Mouse (Mus musculus): ENCODE data around the gene Slc17a7. TPM values are rescaled to one million over a fixed set of nuclear protein-coding genes. Genes with fewer than 3 reads are reported as not detected.
"Not testable (repeated sequence)": the region's sequence is repeated elsewhere in the genome, so short reads cannot be mapped to it uniquely, and the experiment has no call there.

The Slc17a7 gene
- total and polyA plus RNA-seq, 3 experiments = 18.3 to 29.1 (median 24.3) TPM

DNA sequence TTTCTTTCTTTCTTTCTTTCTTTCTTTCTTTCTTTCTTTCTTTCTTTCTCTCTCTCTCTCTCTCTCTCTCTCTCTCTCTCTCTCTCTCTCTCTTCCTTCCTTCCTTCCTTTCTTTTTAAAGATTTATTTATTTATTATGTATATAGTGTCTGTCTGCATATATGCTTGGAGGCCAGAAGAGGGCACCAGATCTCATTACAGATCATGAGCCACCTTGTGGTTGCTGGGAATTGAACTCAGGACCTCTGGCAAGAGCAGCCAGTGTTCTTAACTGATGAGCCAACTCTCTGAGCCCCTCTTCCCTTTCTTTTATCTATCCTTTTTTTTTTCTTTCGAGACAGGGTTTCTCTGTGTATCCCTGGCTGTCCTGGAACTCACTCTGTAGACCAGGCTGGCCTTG lies 10.0 kb downstream of the Slc17a7 start:
- H3K36me3 ChIP-seq (ENCODE audit: control insufficient read depth, insufficient read depth, low read length); H3K27ac ChIP-seq; H3K9ac ChIP-seq (ENCODE audit: low read depth, low read length); DNase-seq; intact Hi-C loops (cut with DNase I); H3K4me3 ChIP-seq; H3K79me2 ChIP-seq (replicated peaks; ENCODE audit: control insufficient read depth, insufficient read depth, low read length); H3K4me1 ChIP-seq (ENCODE audit: control insufficient read depth, insufficient read depth, low read length): not testable (repeated sequence)
- WGBS = 42% methylated on average over 1 of the region's 1 CpGs
- TF ChIP-seq CTCF (IDR thresholded peaks at IDR 0.05) = peak; percentile 57
- H3K27me3 ChIP-seq (ENCODE audit: control insufficient read depth, insufficient read depth, low read length) = peaks cover 25% of the 10 kb centered on the region

DNA sequence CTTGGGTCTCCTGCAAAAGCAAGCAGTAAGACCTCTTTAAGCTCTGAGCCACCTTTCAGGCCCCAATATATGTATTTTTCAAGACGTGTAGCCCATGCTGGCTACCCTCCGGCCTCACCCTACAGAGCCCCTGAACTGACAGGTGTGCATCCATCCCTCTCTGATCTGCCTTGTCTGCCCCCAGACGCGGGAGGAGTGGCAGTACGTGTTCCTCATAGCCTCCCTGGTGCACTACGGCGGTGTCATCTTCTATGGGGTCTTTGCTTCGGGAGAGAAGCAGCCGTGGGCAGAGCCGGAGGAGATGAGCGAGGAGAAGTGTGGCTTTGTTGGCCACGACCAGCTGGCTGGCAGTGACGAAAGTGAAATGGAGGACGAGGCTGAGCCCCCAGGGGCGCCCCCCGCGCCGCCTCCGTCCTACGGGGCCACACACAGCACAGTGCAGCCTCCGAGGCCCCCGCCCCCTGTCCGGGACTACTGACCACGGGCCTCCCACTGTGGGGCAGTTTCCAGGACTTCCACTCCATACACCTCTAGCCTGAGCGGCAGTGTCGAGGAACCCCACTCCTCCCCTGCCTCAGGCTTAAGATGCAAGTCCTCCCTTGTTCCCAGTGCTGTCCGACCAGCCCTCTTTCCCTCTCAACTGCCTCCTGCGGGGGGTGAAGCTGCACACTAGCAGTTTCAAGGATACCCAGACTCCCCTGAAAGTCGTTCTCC lies 11.0 kb downstream of the Slc17a7 start:
- no peak for DNase-seq
- Histone ChIP-seq H3K4me3 (no peak overlapping the region), H3K36me3 (ENCODE audit: control insufficient read depth, insufficient read depth, low read length) (no peaks in the 10 kb centered on the region), H3K9ac (ENCODE audit: low read depth, low read length) (no peak overlapping the region), H3K4me1 (ENCODE audit: control insufficient read depth, insufficient read depth, low read length) (no peaks in the 10 kb centered on the region), H3K27me3 (ENCODE audit: control insufficient read depth, insufficient read depth, low read length) (peaks cover 23% of the 10 kb centered on the region), H3K27ac (no peak overlapping the region), H3K79me2 (replicated peaks; ENCODE audit: control insufficient read depth, insufficient read depth, low read length) (no peaks in the 10 kb centered on the region)
- 17% methylated on average over 29 of the region's 29 CpGs for WGBS
- TF ChIP-seq CTCF (IDR thresholded peaks at IDR 0.05) (no peak), EP300 (IDR thresholded peaks at IDR 0.05; ENCODE audit: insufficient read depth, low read depth, low read length) (no peak), POLR2A (IDR thresholded peaks at IDR 0.05; ENCODE audit: insufficient read depth, low read depth, low read length) (no peak)
- intact Hi-C loops (cut with DNase I) = no loop called here

DNA sequence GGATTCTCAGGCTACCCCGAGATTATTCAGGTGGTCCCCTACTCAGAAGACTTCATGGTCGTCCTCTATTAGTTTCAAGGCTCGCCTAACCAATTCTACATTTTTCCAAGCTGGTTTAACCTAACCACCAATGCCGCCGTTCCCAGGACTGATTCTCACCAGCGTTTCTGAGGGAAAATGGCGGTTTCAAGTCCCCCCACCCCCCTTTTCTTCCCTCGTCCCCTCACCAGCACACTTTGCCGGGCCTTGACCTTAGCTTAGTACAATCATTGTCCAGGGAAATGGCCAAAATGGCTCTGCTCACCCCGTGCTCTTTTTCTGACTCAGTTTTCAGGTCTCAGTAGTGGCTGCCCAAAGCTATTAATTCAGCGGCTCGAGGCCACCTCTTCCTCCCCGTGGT lies 11.6 kb downstream of the Slc17a7 start:
- DNase-seq = no peak
- TF ChIP-seq EP300 (IDR thresholded peaks at IDR 0.05; ENCODE audit: insufficient read depth, low read depth, low read length) (no peak), POLR2A (IDR thresholded peaks at IDR 0.05; ENCODE audit: insufficient read depth, low read depth, low read length) (no peak), CTCF (IDR thresholded peaks at IDR 0.05) (no peak)
- Histone ChIP-seq H3K27me3 (ENCODE audit: control insufficient read depth, insufficient read depth, low read length) (peaks cover 23% of the 10 kb centered on the region), H3K79me2 (replicated peaks; ENCODE audit: control insufficient read depth, insufficient read depth, low read length) (no peaks in the 10 kb centered on the region), H3K36me3 (ENCODE audit: control insufficient read depth, insufficient read depth, low read length) (no peaks in the 10 kb centered on the region), H3K4me1 (ENCODE audit: control insufficient read depth, insufficient read depth, low read length) (no peaks in the 10 kb centered on the region), H3K9ac (ENCODE audit: low read depth, low read length) (no peak overlapping the region), H3K4me3 (no peak overlapping the region), H3K27ac (no peak overlapping the region)
- WGBS = 12% methylated on average over 13 of the region's 13 CpGs
- intact Hi-C loops (cut with DNase I) = no loop called here

DNA sequence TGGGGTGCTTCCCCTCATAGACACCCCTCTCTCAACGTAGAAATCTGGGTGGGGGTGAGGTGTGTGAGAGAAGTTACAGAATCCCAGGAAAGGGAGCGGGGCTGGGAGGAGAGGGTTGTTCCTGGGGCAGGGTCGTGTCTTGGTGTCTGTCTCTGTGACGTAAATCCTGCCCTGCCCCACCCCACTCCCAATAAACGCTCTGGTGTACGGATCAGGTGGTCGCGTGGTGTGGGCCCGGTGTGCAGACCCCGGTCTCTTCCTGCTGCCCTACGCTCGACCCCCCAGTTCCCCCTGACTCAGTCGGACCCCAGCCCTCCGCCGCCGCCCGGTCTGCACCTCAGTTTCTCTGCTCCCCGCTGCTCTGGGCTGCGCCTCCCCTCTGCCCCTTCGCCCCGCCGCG lies 12.2 kb downstream of the Slc17a7 start:
- Histone ChIP-seq H3K27ac (no peak overlapping the region), H3K9ac (ENCODE audit: low read depth, low read length) (no peak overlapping the region)
- intact Hi-C loops (cut with DNase I) = no loop called here

DNA sequence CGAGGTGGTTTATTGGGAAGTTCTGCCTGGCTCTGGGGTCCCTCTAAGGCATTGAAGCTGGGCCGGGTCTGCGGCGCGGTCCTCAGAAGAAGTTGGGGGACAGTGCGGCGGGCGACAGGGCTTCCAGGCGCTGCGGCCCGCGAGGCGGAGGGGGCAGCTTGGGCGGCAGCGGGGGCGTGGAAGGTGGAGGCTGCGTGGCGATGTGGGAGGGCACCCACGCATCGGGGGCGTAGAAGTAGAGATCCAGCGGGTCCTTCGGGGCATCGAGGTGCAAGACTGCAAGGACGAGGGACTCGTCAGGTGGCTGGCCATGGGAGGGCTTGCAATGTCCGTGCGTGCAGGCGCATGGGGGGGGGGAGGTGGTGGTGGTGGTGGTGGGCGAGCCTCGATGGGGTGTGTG lies 12.6 kb downstream of the Slc17a7 start:
- H3K4me1 ChIP-seq (ENCODE audit: control insufficient read depth, insufficient read depth, low read length) = no peaks in the 10 kb centered on the region
- H3K36me3 ChIP-seq (ENCODE audit: control insufficient read depth, insufficient read depth, low read length) = no peaks in the 10 kb centered on the region
- H3K27ac ChIP-seq = no peak overlapping the region
- peaks cover 28% of the 10 kb centered on the region for H3K27me3 ChIP-seq (ENCODE audit: control insufficient read depth, insufficient read depth, low read length)
- 3% methylated on average over 31 of the region's 31 CpGs for WGBS
- intact Hi-C loops (cut with DNase I) = no loop called here
- no peak for TF ChIP-seq CTCF (IDR thresholded peaks at IDR 0.05)
- TF ChIP-seq EP300 (IDR thresholded peaks at IDR 0.05; ENCODE audit: insufficient read depth, low read depth, low read length) = no peak
- no peak for TF ChIP-seq POLR2A (IDR thresholded peaks at IDR 0.05; ENCODE audit: insufficient read depth, low read depth, low read length)
- no peaks in the 10 kb centered on the region for H3K79me2 ChIP-seq (replicated peaks; ENCODE audit: control insufficient read depth, insufficient read depth, low read length)
- no peak for DNase-seq
- H3K9ac ChIP-seq (ENCODE audit: low read depth, low read length) = no peak overlapping the region
- H3K4me3 ChIP-seq = no peak overlapping the region

More for the DNA sequence above, 12.2 kb downstream of the Slc17a7 start:
- no peaks in the 10 kb centered on the region for H3K79me2 ChIP-seq (replicated peaks; ENCODE audit: control insufficient read depth, insufficient read depth, low read length)
- TF ChIP-seq CTCF (IDR thresholded peaks at IDR 0.05) (no peak), POLR2A (IDR thresholded peaks at IDR 0.05; ENCODE audit: insufficient read depth, low read depth, low read length) (no peak), EP300 (IDR thresholded peaks at IDR 0.05; ENCODE audit: insufficient read depth, low read depth, low read length) (no peak)
- H3K4me3 ChIP-seq = no peak overlapping the region
- no peak for DNase-seq
- H3K36me3 ChIP-seq (ENCODE audit: control insufficient read depth, insufficient read depth, low read length) = no peaks in the 10 kb centered on the region
- 3% methylated on average over 23 of the region's 23 CpGs for WGBS
- peaks cover 24% of the 10 kb centered on the region for H3K27me3 ChIP-seq (ENCODE audit: control insufficient read depth, insufficient read depth, low read length)
- H3K4me1 ChIP-seq (ENCODE audit: control insufficient read depth, insufficient read depth, low read length) = no peaks in the 10 kb centered on the region

DNA sequence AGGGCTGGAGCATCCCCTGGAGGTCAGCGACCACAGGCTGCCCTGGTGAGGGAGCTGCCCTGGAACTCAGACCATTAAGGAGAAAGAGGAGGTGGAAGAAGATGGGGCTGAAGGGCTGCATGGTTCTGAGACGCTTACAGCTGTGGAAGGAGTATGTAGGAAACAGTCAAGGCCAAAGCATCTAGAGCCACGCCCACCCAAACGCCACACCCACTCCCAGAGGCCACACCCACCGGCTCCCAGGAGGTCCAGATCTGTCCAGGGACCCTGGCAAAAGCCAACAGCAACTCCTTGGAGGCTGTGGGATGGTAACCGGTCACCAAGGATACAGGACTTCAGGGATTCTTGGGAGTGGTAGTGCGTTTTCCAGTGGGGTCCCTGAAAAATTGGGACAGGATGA lies 14.8 kb downstream of the Slc17a7 start:
- Histone ChIP-seq H3K4me1 (ENCODE audit: control insufficient read depth, insufficient read depth, low read length) (no peaks in the 10 kb centered on the region), H3K9ac (ENCODE audit: low read depth, low read length) (no peak overlapping the region), H3K4me3 (no peak overlapping the region), H3K36me3 (ENCODE audit: control insufficient read depth, insufficient read depth, low read length) (no peaks in the 10 kb centered on the region), H3K27ac (no peak overlapping the region), H3K27me3 (ENCODE audit: control insufficient read depth, insufficient read depth, low read length) (peaks cover 31% of the 10 kb centered on the region), H3K79me2 (replicated peaks; ENCODE audit: control insufficient read depth, insufficient read depth, low read length) (no peaks in the 10 kb centered on the region)
- 27% methylated on average over 7 of the region's 7 CpGs for WGBS
- intact Hi-C loops (cut with DNase I) = no loop called here
- TF ChIP-seq CTCF (IDR thresholded peaks at IDR 0.05) = no peak
- TF ChIP-seq EP300 (IDR thresholded peaks at IDR 0.05; ENCODE audit: insufficient read depth, low read depth, low read length) = no peak
- TF ChIP-seq POLR2A (IDR thresholded peaks at IDR 0.05; ENCODE audit: insufficient read depth, low read depth, low read length) = no peak
- no peak for DNase-seq

Data from heart, adult 2 months (tissue).